Mouse (Mus musculus) forebrain, embryonic 10.5 days (tissue): ENCODE results near the gene Naxe. TPM values are rescaled to one million over a fixed set of nuclear protein-coding genes. Genes with fewer than 3 reads are reported as not detected.
A peak's percentile ranks its signal among the peaks of the same experiment; 100 is the strongest.

ENCODE experiments used
- DNase-seq: peaks from one replicate; pipeline ENCODE4 v3.0.0-alpha.2; 2017; ENCODE audit warnings: low spot score; ENCODE audit errors: extremely low spot score
- H3K27ac ChIP-seq: fragments of 300-500 bp; sonication (generic); 2 replicates; pipeline ENCODE4 v1.5.1; 2016; ENCODE audit warnings: mild to moderate bottlenecking
- H3K27me3 ChIP-seq: fragments of 300-500 bp; sonication (generic); 2 replicates; pipeline ENCODE4 v1.6.1; 2016; ENCODE audit warnings: mild to moderate bottlenecking; ENCODE audit not compliant: poor library complexity, severe bottlenecking
- H3K36me3 ChIP-seq: fragments of 300-500 bp; sonication (generic); replicated peaks from 2 replicates; pipeline ENCODE4 v1.6.1; 2016; ENCODE audit warnings: mild to moderate bottlenecking, moderate library complexity
- H3K4me1 ChIP-seq: fragments of 300-500 bp; sonication (generic); 2 replicates; pipeline ENCODE4 v1.6.1; 2016
- H3K4me3 ChIP-seq: fragments of 300-500 bp; sonication (generic); 2 replicates; pipeline ENCODE4 v1.5.1; 2016; ENCODE audit warnings: mild to moderate bottlenecking, moderate library complexity
- H3K9me3 ChIP-seq: fragments of 300-500 bp; sonication (generic); 2 replicates; pipeline ENCODE4 v1.6.1; 2016; ENCODE audit warnings: mild to moderate bottlenecking, moderate library complexity
- WGBS: fragments of 180-500 bp; shearing (Covaris S2); methylation state at CpG from one replicate; pipeline ENCODE4 v1.1.7; 2016; 5-methylcytosine and 5-hydroxymethylcytosine counted together
- polyA plus RNA-seq: library from polyadenylated mRNA; unstranded; fragments of >200 nt; fragmentation: Nextera tagmentation; extraction: Ambion mirVana; gene quantifications from 2 replicates; pipeline ENCODE4 v1.2.1, GENCODE M21; 2016

The Naxe gene
- polyA plus RNA-seq, 1 experiment from 2014 or later, result 134 TPM

GRCm38 (mm10) chr3:88042661-88043421 is 15.5 kb downstream of the Naxe start, which contains the start of gene Gpatch4:
TSS of gene Gpatch4 (plus strand) at chr3:88043108.
- peak within 1 kb of the TSS; percentile 83 for H3K27ac ChIP-seq
- H3K9me3 ChIP-seq, result no peaks in the 10 kb centered on the region
- H3K4me3 ChIP-seq, result peak within 1 kb of the TSS; percentile 90
- peaks cover 19% of the 10 kb centered on the region for H3K4me1 ChIP-seq
- H3K27me3 ChIP-seq, result peaks cover 19% of the 10 kb centered on the region
- DNase-seq, result peak; percentile 82
- H3K36me3 ChIP-seq, result peaks cover 23% of the 10 kb centered on the region
- 10% methylated on average over 36 of the region's 36 CpGs for WGBS

- H3K27ac ChIP-seq, result no peak overlapping the region
- H3K4me3 ChIP-seq, result no peak overlapping the region
- no peaks in the 10 kb centered on the region for H3K9me3 ChIP-seq
- peaks cover 9% of the 10 kb centered on the region for H3K4me1 ChIP-seq
- H3K36me3 ChIP-seq, result no peaks in the 10 kb centered on the region
- DNase-seq, result no peak
- 60% methylated on average over 1 of the region's 1 CpGs for WGBS
- peaks cover 30% of the 10 kb centered on the region for H3K27me3 ChIP-seq
Observed at GRCm38 (mm10) chr3:88035561-88036293, 22.6 kb downstream of the Naxe start.

- peaks cover 14% of the 10 kb centered on the region for H3K4me1 ChIP-seq
- no peak overlapping the region for H3K27ac ChIP-seq
- WGBS, result 84% methylated on average over 5 of the region's 5 CpGs
- DNase-seq, result no peak
- H3K9me3 ChIP-seq, result 0 out of 2 replicates have a peak, but pooled peaks cover under 1% of the 10 kb centered on the region
- H3K36me3 ChIP-seq, result no peaks in the 10 kb centered on the region
- no peak overlapping the region for H3K4me3 ChIP-seq
- peaks cover 39% of the 10 kb centered on the region for H3K27me3 ChIP-seq
Observed at GRCm38 (mm10) chr3:88033506-88033905, 24.8 kb downstream of the Naxe start.

GRCm38 (mm10) chr3:88030608-88031395 is 27.5 kb downstream of the Naxe start:
- no peak for DNase-seq
- Histone ChIP-seq H3K27ac (no peak overlapping the region), H3K4me3 (no peak overlapping the region), H3K36me3 (no peaks in the 10 kb centered on the region), H3K9me3 (peaks cover 8% of the 10 kb centered on the region; the same call in 1 of the 2 replicates), H3K27me3 (peaks cover 58% of the 10 kb centered on the region), H3K4me1 (peaks cover 14% of the 10 kb centered on the region)
- WGBS, result 22% methylated on average over 19 of the region's 19 CpGs

- DNase-seq, result no peak
- Histone ChIP-seq H3K4me3 (no peak within 1 kb of the TSS), H3K27me3 (peaks cover 88% of the 10 kb centered on the region), H3K36me3 (no peaks in the 10 kb centered on the region), H3K4me1 (peaks cover 32% of the 10 kb centered on the region), H3K27ac (no peak within 1 kb of the TSS), H3K9me3 (peaks cover 8% of the 10 kb centered on the region; the same call in 1 of the 2 replicates)
- 58% methylated on average over 5 of the region's 5 CpGs for WGBS
Observed at GRCm38 (mm10) chr3:88027434-88028186, 30.7 kb downstream of the Naxe start, which contains the start of gene Hapln2. TSS of gene Hapln2 (minus strand) at chr3:88027583.

- Histone ChIP-seq H3K4me3 (no peak overlapping the region), H3K9me3 (peaks cover 8% of the 10 kb centered on the region; the same call in 1 of the 2 replicates), H3K27me3 (peaks cover 88% of the 10 kb centered on the region), H3K27ac (no peak overlapping the region), H3K36me3 (no peaks in the 10 kb centered on the region), H3K4me1 (peaks cover 37% of the 10 kb centered on the region)
- WGBS, result 70% methylated on average over 7 of the region's 7 CpGs
- DNase-seq, result no peak
Observed at GRCm38 (mm10) chr3:88026823-88027222, 31.5 kb downstream of the Naxe start.

GRCm38 (mm10) chr3:88023192-88024074 is 34.9 kb downstream of the Naxe start:
- peak overlapping the region; percentile 69 for H3K4me3 ChIP-seq
- DNase-seq, result no peak
- H3K27ac ChIP-seq, result peak overlapping the region; percentile 42; the same call in 1 of the 2 replicates
- peaks cover 86% of the 10 kb centered on the region for H3K27me3 ChIP-seq
- peaks cover 23% of the 10 kb centered on the region for H3K4me1 ChIP-seq
- WGBS, result under 1% methylated on average over 81 of the region's 81 CpGs
- peaks cover 7% of the 10 kb centered on the region; the same call in 1 of the 2 replicates for H3K9me3 ChIP-seq
- no peaks in the 10 kb centered on the region for H3K36me3 ChIP-seq

GRCm38 (mm10) chr3:88022322-88023191 is 35.7 kb downstream of the Naxe start:
- WGBS, result under 1% methylated on average over 66 of the region's 66 CpGs
- no peaks in the 10 kb centered on the region for H3K9me3 ChIP-seq
- peak; percentile 90 for DNase-seq
- H3K27ac ChIP-seq, result peak overlapping the region; percentile 42; the same call in 1 of the 2 replicates
- H3K36me3 ChIP-seq, result no peaks in the 10 kb centered on the region
- H3K27me3 ChIP-seq, result peaks cover 85% of the 10 kb centered on the region
- peaks cover 23% of the 10 kb centered on the region for H3K4me1 ChIP-seq
- H3K4me3 ChIP-seq, result peak overlapping the region; percentile 69

GRCm38 (mm10) chr3:88010634-88011265 is 47.5 kb downstream of the Naxe start:
- DNase-seq, result no peak
- Histone ChIP-seq H3K36me3 (no peaks in the 10 kb centered on the region), H3K9me3 (peaks cover 7% of the 10 kb centered on the region; the same call in 1 of the 2 replicates), H3K27ac (no peak overlapping the region), H3K4me1 (no peaks in the 10 kb centered on the region), H3K27me3 (peaks cover 5% of the 10 kb centered on the region; the same call in 1 of the 2 replicates), H3K4me3 (no peak overlapping the region)
- 11% methylated on average over 6 of the region's 6 CpGs for WGBS
